Mouse (Mus musculus) stomach, postnatal 0 days (tissue): ENCODE measurements around the gene Rptor.

Experiments used
- CTCF ChIP-seq: IDR thresholded peaks from 2 replicates; pipeline ENCODE4 v1.5.1; 2016; ENCODE audit warnings: antibody characterized with exemption, low read depth, mild to moderate bottlenecking, moderate library complexity
- EP300 ChIP-seq: optimal IDR thresholded peaks from 2 replicates; pipeline ENCODE3; 2016; ENCODE audit warnings: antibody characterized with exemption

DNA sequence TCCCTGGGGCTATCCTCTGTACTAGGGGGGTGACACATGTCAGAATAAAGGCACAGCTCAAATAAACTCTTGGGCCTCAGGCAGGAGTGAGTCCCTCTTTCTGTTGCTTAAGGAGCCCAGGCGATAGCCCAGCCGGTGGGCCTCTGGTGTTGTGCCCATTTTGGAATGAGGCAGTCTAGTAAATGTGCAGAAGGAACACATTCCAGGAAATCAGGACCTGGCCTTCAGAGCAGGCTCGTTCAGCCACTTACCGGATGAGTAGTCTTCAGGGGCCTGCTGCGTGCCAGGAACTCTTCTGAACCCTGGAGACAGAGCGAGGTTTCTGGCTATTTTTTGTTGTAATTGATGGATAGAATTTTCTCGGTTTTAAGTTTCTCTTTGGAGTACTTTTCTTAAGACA lies 48.0 kb upstream of the Rptor start:
- TF ChIP-seq EP300 = no peak
- TF ChIP-seq CTCF = no peak
